Mouse (Mus musculus): ENCODE data around the gene Lgals12.

DNA sequence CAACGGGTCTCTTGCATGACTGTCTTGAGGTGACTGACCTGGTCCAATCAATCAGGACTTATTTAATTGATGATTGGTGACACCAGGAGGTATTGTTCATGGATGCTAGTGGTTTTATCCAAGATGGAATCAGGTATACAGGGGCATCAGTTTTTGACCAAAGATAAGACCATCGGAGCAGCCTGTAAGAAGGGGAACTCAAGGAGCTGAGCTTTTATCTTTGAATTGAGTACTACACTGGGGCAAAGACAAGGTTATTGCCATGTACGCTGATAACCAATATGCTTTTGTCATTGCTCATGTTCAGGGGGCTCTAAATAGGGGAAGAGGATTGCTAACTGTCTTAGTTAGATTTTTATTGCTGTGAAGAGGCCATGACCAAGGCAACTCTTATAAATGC, 58.1 kb downstream of the Lgals12 start:
- TF ChIP-seq HCFC1 (IDR thresholded peaks at IDR 0.05; ENCODE audit: borderline replicate concordance, insufficient read depth, low read length) (no peak), CHD2 (IDR thresholded peaks at IDR 0.05; ENCODE audit: low read depth, low read length) (no peak), MAFK (IDR thresholded peaks at IDR 0.05; ENCODE audit: insufficient read depth, low read depth, low read length) (no peak)
